Mouse (Mus musculus) liver, embryonic 11.5 days (tissue): ENCODE measurements around the gene Pnmt. TPM values are rescaled to one million over a fixed set of nuclear protein-coding genes. Genes with fewer than 3 reads are reported as not detected.

Experiments
- ATAC-seq: fragments of 200-750 bp; cut with Nextera tagmentation; replicated peaks from 2 replicates; pipeline ENCODE4 v1.8.0; 2017; ENCODE audit warnings: moderate number of reproducible peaks, mild to moderate bottlenecking, moderate TSS enrichment, moderate library complexity; ENCODE audit not compliant: low FRiP score
- DNase-seq: peaks from one replicate; pipeline ENCODE4 v3.0.0-alpha.2; 2017; ENCODE audit warnings: low spot score
- H3K27ac ChIP-seq: fragments of 300-500 bp; sonication (generic); 2 replicates; pipeline ENCODE4 v1.5.1; 2014; ENCODE audit warnings: mild to moderate bottlenecking, low read depth, low read length, control low read depth
- H3K27me3 ChIP-seq: fragments of 300-500 bp; sonication (generic); replicated peaks from 2 replicates; pipeline ENCODE4 v1.6.1; 2014; ENCODE audit warnings: low read length, mixed read lengths; ENCODE audit not compliant: control insufficient read depth, insufficient read depth
- H3K36me3 ChIP-seq: fragments of 300-500 bp; sonication (generic); 2 replicates; pipeline ENCODE4 v1.6.1; 2014; ENCODE audit warnings: mild to moderate bottlenecking, low read length, moderate library complexity, mixed read lengths; ENCODE audit not compliant: control insufficient read depth, insufficient read depth
- H3K4me1 ChIP-seq: fragments of 300-500 bp; sonication (generic); replicated peaks from 2 replicates; pipeline ENCODE4 v1.6.1; 2014; ENCODE audit warnings: low read length, mixed read lengths; ENCODE audit not compliant: control insufficient read depth, insufficient read depth
- H3K4me2 ChIP-seq: fragments of 300-500 bp; sonication (generic); 2 replicates; pipeline ENCODE4 v1.6.1; 2014; ENCODE audit warnings: mild to moderate bottlenecking, control low read depth, moderate library complexity
- H3K4me3 ChIP-seq: fragments of 300-500 bp; sonication (generic); 2 replicates; pipeline ENCODE4 v1.5.1; 2014; ENCODE audit warnings: low read depth, low read length, control low read depth
- H3K9ac ChIP-seq: fragments of 300-500 bp; sonication (generic); 2 replicates; pipeline ENCODE4 v1.6.1; 2014; ENCODE audit warnings: low read depth, low read length, control low read depth
- H3K9me3 ChIP-seq: fragments of 300-500 bp; sonication (generic); 2 replicates; pipeline ENCODE4 v1.6.1; 2016; ENCODE audit warnings: low read length, inconsistent platforms, mixed read lengths; ENCODE audit not compliant: control insufficient read depth
- WGBS: fragments of 180-500 bp; shearing (Covaris S2); extraction: QIAGEN DNeasy Blood & Tissue Kit; methylation state at CpG from one replicate; pipeline ENCODE4 v1.1.7; 2014; 5-methylcytosine and 5-hydroxymethylcytosine counted together
- polyA plus RNA-seq: library from polyadenylated mRNA; unstranded; fragments of >200 nt; fragmentation: Nextera tagmentation; extraction: Ambion mirVana; gene quantifications from 2 replicates; pipeline ENCODE4 v1.2.1, GENCODE M21; 2014

Gene Pnmt
- polyA plus RNA-seq, 1 experiment from 2014 or later = 0.53 TPM

- Histone ChIP-seq H3K27me3 (peaks cover 67% of the 10 kb centered on the region), H3K27ac (no peak overlapping the region), H3K4me2 (no peak overlapping the region), H3K4me3 (no peak overlapping the region), H3K36me3 (no peaks in the 10 kb centered on the region), H3K4me1 (peaks cover 2% of the 10 kb centered on the region; the same call in 1 of the 2 replicates), H3K9ac (no peak overlapping the region), H3K9me3 (no peaks in the 10 kb centered on the region)
- ATAC-seq (no peak), DNase-seq (no peak)
- WGBS = 8% methylated on average over 24 of the region's 24 CpGs
These were observed 346 bp downstream of the Pnmt start for GRCm38 (mm10) chr11:98386596-98386995.

DNA sequence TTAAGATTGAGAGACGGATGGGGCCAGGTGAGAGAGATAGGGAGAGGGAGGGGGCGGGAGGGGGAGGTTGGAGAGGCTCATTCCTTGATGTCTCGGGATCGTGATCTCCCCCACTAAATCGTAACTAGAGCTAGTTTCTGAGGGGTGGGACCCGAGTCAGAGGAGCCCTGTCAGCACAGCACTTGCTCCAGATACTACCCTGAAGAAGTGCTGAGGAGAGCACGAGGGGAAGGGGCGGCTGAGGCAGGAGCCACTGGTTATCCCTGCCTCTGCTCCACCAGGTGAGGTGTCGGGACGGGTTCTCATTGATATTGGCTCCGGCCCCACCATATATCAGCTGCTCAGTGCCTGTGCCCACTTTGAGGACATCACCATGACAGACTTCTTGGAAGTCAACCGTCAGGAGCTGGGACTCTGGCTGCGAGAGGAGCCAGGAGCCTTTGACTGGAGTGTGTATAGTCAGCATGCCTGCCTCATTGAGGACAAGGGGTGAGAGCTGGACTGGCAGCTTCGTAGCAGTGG is 867 bp downstream of the Pnmt start:
- Histone ChIP-seq H3K4me1 (peaks cover 6% of the 10 kb centered on the region; the same call in 1 of the 2 replicates), H3K9me3 (no peaks in the 10 kb centered on the region), H3K4me2 (no peak overlapping the region), H3K27ac (no peak overlapping the region), H3K4me3 (no peak overlapping the region), H3K27me3 (peaks cover 70% of the 10 kb centered on the region), H3K9ac (no peak overlapping the region), H3K36me3 (no peaks in the 10 kb centered on the region)
- 39% methylated on average over 14 of the region's 14 CpGs for WGBS
- DNase-seq (no peak), ATAC-seq (no peak)

- Histone ChIP-seq H3K4me2 (no peak overlapping the region), H3K4me3 (no peak overlapping the region), H3K4me1 (peaks cover 18% of the 10 kb centered on the region), H3K36me3 (no peaks in the 10 kb centered on the region), H3K9me3 (no peaks in the 10 kb centered on the region), H3K9ac (no peak overlapping the region), H3K27me3 (peaks cover 69% of the 10 kb centered on the region), H3K27ac (no peak overlapping the region)
- no peak for ATAC-seq
- DNase-seq = no peak
- WGBS = 80% methylated on average over 10 of the region's 10 CpGs
These were observed 2.0 kb downstream of the Pnmt start for GRCm38 (mm10) chr11:98388282-98388681.

DNA sequence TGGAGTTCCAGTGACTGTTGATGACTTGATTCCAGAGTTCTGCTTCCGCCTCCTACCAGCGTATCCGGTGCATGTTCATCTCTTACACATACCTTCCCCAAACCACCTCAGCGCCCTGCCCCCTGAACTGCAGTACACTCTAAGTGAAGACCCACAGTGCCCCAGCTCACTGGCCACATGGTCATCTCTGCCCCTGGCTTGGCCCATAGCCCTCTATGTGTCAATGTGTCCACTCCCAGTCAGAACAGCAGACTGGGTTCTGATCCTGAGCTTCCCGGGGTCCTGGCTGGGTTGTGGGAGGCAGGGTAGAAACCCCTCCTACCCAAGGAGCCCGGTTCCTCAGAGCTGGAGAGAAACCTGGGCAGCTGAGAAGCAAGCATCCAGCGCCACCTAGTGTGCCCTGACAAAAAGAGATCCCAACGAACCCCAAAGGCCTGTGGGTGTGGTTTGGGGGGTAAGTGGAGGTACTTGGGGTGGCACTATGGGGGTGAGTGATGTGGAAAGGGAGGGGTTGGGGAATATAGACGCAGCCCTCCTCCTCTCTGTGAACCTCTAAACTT is 3.1 kb downstream of the Pnmt start:
- Histone ChIP-seq H3K27me3 (peaks cover 59% of the 10 kb centered on the region), H3K4me2 (no peak overlapping the region), H3K4me3 (no peak overlapping the region), H3K4me1 (peaks cover 28% of the 10 kb centered on the region), H3K36me3 (no peaks in the 10 kb centered on the region), H3K9me3 (no peaks in the 10 kb centered on the region), H3K9ac (no peak overlapping the region), H3K27ac (no peak overlapping the region)
- DNase-seq = no peak
- 21% methylated on average over 9 of the region's 9 CpGs for WGBS
- no peak for ATAC-seq

DNA sequence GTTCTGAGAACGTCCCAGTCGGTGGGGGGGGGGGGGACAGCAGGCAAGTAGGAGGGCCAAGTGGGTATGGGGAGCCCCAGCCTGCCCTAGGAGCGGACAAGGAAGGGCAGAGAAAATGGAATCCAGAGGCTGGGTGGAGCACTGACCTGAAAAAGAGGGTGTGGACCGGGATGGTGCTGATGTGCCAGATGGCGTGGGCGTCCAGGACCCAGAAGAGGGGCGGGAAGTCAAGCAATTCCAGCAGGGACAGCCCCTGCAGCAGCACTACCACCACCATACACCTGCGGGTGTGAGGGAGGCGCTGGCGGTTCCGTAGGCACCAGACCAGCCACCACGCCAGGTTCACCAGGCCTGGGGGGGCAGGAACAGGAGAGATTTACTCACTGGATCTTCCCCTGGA is 3.9 kb downstream of the Pnmt start:
- Histone ChIP-seq H3K4me3 (no peak overlapping the region), H3K27ac (no peak overlapping the region), H3K4me2 (no peak overlapping the region), H3K4me1 (peaks cover 36% of the 10 kb centered on the region), H3K9ac (no peak overlapping the region), H3K36me3 (no peaks in the 10 kb centered on the region), H3K27me3 (peaks cover 50% of the 10 kb centered on the region), H3K9me3 (no peaks in the 10 kb centered on the region)
- 67% methylated on average over 12 of the region's 12 CpGs for WGBS
- no peak for DNase-seq
- ATAC-seq = no peak

- 35% methylated on average over 7 of the region's 8 CpGs for WGBS
- H3K27ac ChIP-seq = no peak overlapping the region
- H3K27me3 ChIP-seq = peaks cover 31% of the 10 kb centered on the region
- H3K4me3 ChIP-seq = no peak overlapping the region
- H3K4me1 ChIP-seq = peaks cover 37% of the 10 kb centered on the region
- H3K9me3 ChIP-seq = no peaks in the 10 kb centered on the region
- no peak overlapping the region for H3K4me2 ChIP-seq
- DNase-seq = no peak
- no peaks in the 10 kb centered on the region for H3K36me3 ChIP-seq
- no peak for ATAC-seq
- no peak overlapping the region for H3K9ac ChIP-seq
These were observed 5.8 kb downstream of the Pnmt start for GRCm38 (mm10) chr11:98392034-98392433.

DNA sequence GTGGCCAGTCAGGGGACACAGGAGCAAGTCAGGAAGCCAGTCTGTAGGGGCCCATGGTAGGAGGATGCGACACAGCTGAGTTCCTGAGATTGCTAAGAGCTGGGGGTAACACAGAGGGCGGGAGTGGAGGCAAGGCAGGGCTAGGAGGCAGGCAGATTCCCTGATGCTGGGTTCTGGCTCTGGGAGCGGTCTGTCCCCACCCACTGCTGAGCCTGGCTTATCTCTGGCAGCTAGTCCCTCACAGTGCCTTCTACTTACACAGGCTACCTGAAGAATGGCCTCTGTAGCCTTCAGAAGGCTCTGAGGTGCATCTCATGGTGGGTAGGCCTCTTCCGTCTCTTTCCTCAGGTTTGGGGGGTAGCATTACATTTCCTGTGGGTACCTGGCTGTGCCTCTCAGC is 6.4 kb downstream of the Pnmt start:
- no peak for DNase-seq
- Histone ChIP-seq H3K4me3 (no peak overlapping the region), H3K4me1 (peaks cover 37% of the 10 kb centered on the region), H3K4me2 (peak overlapping the region; percentile 47), H3K9me3 (no peaks in the 10 kb centered on the region), H3K27ac (peak overlapping the region; percentile 62), H3K36me3 (no peaks in the 10 kb centered on the region), H3K27me3 (peaks cover 25% of the 10 kb centered on the region), H3K9ac (no peak overlapping the region)
- WGBS = 27% methylated on average over 4 of the region's 4 CpGs
- ATAC-seq = peak; percentile 81

DNA sequence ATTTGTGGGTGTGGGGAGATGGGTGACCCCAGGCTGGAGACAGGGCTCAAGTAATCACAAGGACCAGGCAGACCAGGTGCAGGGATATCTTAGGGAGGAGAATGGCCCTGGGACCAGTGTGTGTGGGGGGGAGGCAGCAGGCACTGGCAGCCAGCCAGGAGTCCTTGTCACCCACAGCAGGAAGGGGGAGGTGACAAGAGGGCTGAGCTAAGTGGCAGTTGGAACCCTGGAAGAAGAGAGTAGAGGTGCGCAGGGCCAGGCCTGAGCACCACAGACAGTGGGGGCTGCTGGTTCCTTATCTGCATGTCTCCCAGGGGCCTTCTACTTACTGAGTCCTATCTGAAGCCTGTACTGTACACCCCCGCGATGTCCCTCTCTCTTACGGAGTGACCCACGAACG is 7.1 kb downstream of the Pnmt start:
- H3K9me3 ChIP-seq = no peaks in the 10 kb centered on the region
- ATAC-seq = peak; percentile 65
- peak overlapping the region; percentile 47 for H3K4me2 ChIP-seq
- 31% methylated on average over 6 of the region's 6 CpGs for WGBS
- peaks cover 37% of the 10 kb centered on the region for H3K4me1 ChIP-seq
- DNase-seq = no peak
- H3K27ac ChIP-seq = peak overlapping the region; percentile 62
- H3K36me3 ChIP-seq = no peaks in the 10 kb centered on the region
- H3K9ac ChIP-seq = peak overlapping the region; percentile 54
- peaks cover 19% of the 10 kb centered on the region for H3K27me3 ChIP-seq
- H3K4me3 ChIP-seq = no peak overlapping the region

DNA sequence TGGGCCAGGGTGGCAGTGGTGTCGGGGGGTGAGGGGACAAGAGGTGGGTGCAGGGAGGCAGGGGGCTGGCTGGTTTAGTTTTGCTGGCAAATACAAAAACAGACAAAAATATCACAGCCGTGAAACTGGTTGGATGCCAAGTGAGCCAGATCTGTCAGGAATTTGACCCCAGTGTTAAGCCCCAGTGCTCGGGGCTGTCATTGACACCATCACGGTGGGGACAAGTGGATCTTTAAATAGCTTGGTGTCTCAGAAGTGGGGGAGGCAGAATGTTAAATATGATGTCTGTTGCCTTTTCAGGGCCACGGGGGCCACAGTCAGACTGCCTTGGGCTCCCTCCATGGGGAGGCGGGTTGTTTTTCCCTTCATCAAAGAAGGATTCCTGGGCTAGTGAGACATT is 8.1 kb downstream of the Pnmt start:
- H3K27me3 ChIP-seq = peaks cover 14% of the 10 kb centered on the region
- no peaks in the 10 kb centered on the region for H3K36me3 ChIP-seq
- no peak overlapping the region for H3K9ac ChIP-seq
- H3K4me2 ChIP-seq = no peak overlapping the region
- ATAC-seq (no peak), DNase-seq (no peak)
- WGBS = 59% methylated on average over 6 of the region's 6 CpGs
- H3K9me3 ChIP-seq = no peaks in the 10 kb centered on the region
- no peak overlapping the region for H3K4me3 ChIP-seq
- peak overlapping the region; percentile 62; the same call in 1 of the 2 replicates for H3K27ac ChIP-seq
- H3K4me1 ChIP-seq = peaks cover 35% of the 10 kb centered on the region
